Mouse (Mus musculus) gonadal fat pad, adult 2 months (tissue): Measurements from ENCODE around the gene Gm20431. TPM values are rescaled to one million over a fixed set of nuclear protein-coding genes. Genes with fewer than 3 reads are reported as not detected.

Source experiments
- DNase-seq: peaks from one replicate; pipeline ENCODE4 v3.0.0-alpha.2; 2012; ENCODE audit warnings: low read depth
- polyA plus RNA-seq: library from polyadenylated mRNA; depleted of rRNA; stranded (reverse); fragments of >200 nt; gene quantifications from 2 replicates; pipeline ENCODE4 v1.2.3, GENCODE M21; 2012; rRNA removed

Gm20431 gene
- polyA plus RNA-seq, 1 experiment = 11.4 TPM

DNA sequence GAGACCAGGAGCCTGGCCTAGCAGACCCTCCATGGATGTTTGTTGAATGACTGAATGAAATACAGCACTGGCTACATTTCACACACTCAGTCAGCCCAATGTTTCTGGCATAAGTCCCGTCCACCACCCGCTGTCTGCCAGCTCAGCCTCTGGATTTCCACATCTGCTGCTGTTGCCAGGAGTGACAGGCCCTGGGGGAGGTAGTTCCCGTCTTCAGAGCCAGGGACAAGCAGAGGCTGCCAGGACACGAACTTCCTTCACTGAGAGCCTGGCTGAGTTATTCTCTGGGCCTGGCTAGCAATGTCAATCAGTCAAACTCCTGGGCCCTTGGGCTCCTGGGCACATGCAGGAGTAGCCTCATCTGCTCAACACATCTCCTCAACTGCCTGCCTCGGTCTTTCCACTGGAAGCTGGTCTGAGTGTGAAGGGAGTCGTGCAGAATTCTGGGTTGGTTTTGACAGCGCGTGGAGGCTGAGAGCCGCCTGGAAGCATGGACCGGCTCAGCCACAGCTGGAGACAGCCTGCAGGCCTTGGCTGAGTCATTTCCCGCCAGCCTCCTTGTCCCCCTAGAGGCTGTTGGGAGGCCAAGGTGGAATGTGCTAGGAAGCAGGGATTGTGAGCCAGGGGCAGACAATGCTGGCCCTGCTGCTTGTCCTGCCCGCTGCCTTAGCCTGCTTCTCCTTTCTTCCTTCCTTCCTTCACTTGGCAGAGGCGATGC is 91.2 kb downstream of the Gm20431 start:
- peak; percentile 73 for DNase-seq

- DNase-seq = no peak
Measured at GRCm38 (mm10) chr2:167568112-167568511, 93.2 kb downstream of the Gm20431 start.

DNA sequence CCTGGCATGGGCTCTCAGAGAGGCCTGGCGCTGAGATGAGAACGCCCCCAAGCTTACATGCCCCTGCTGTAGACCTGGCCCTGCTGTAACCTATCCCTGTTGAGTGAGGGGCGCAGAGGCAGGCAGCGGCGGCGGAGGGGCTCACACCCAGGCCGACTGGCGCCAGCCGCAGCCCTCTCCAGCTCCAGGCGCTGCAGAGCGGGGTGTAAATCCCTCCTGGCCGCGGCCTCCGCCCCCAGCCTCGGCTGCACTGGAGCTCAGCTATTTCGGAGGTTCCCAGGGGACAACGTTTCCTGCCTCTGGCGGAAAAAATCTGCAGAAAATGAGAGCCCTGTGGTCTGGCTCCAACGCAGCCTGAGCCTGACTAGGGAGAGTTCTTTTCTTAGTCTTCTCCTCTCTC is 95.6 kb downstream of the Gm20431 start:
- no peak for DNase-seq

DNA sequence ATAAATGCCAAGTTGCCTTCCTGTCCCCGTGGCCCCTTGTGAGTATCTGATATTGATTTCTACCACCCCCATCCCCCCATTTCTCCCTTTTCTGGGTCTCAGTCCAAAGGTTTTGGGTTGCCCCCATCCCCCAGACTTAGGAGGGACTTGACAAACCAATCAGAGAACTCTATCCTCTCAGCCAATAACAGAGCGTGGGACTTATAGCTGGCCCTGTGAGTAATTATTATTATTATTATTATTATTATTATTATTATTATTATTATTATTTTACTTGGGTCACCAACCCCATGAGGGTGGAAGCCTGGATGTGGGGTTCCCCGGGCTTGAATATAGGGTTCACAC is 96.0 kb downstream of the Gm20431 start:
- no peak for DNase-seq

DNA sequence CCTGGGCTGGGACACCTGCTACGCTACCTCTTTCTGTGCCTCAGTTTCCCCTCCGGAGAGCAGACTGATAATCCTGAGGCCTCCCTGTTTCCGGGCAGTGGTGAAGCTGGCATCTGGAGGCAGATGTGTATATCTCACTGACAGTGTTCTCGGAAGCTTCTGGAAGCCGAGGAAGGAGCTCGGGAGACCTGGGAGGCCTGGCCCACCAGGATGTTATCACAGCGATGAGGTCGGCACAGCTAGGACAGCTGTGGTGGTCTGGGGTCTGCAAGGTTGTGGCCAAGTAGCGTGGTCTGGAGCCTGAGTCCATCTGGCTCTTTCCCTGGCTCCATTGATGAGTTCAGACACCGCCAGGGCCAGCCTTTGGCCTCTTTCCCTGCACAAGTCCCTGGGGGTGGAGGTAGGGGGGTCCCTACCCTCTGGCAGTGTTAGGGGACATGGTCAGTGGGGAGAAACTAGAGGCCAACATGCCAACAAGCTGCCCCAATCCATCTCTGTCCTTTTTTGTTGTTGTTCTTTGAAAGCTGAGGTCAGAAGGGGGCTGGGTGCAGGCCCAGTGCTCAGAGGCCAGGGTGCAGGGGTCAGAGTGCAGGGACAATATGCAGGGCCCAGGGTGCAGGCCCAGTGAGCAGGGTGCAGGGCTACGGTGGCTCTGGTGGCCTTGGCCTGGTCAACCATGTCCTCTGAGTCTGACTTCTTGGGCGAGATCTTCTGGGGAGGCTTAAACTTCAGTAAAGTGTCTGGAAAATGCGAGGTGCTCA is 96.6 kb downstream of the Gm20431 start:
- no peak for DNase-seq

- no peak for DNase-seq
Measured at GRCm38 (mm10) chr2:167563703-167564102, 97.6 kb downstream of the Gm20431 start.

GRCm38 (mm10) chr2:167563035-167563434 is 98.3 kb downstream of the Gm20431 start:
- no peak for DNase-seq

DNA sequence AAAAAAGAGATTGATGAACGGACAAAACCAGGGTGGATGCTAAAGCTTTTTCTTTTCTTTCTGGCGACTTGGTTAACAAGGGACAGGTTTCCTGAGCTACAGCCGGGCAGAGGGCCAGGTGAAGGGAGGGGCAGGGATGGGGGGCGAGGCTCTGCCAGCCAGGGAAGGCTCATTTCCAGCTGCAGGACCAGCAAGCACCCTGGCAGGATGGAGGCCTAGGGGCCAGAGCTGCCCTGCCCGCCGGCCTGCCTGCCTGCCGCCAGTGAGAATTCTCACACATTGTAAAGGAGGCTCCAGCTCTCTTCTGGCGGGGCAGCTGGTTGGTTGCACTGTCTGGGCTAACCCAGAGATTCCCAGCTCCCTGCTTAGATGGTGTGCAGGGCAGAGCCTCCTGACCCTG is 99.2 kb downstream of the Gm20431 start:
- no peak for DNase-seq

- DNase-seq = no peak
Measured at GRCm38 (mm10) chr2:167559413-167559812, 101.9 kb downstream of the Gm20431 start.

Other genes starting within 250 kb of the Gm20431 start
- 39.1 and 44.4 TPM in 2 replicates for gene Slc9a8, start 239.8 kb downstream of the Gm20431 start, polyA plus RNA-seq
- gene Rnf114, start 168.9 kb downstream of the Gm20431 start, polyA plus RNA-seq = 114 and 124 TPM in 2 replicates
- gene Spata2, start 168.6 kb downstream of the Gm20431 start, polyA plus RNA-seq = 22.7 and 23.7 TPM in 2 replicates
- 10.0 and 14.1 TPM in 2 replicates for gene Snai1, start 123.3 kb downstream of the Gm20431 start, polyA plus RNA-seq
- gene Ube2v1, start 29.4 kb downstream of the Gm20431 start, polyA plus RNA-seq = 109 and 126 TPM in 2 replicates
- 162 and 211 TPM in 2 replicates for gene Cebpb, start 27.4 kb upstream of the Gm20431 start, polyA plus RNA-seq
- gene Tmem189, start 28.3 kb upstream of the Gm20431 start, polyA plus RNA-seq = 210 and 219 TPM in 2 replicates